Mouse (Mus musculus) neural tube, embryonic 11.5 days (tissue): Measurements from ENCODE around the gene Cdipt. TPM values are rescaled to one million over a fixed set of nuclear protein-coding genes. Genes with fewer than 3 reads are reported as not detected.

Source experiments
- ATAC-seq: fragments of 200-750 bp; cut with Nextera tagmentation; 2 replicates; pipeline ENCODE4 v1.8.0; 2017; ENCODE audit warnings: moderate number of reproducible peaks, mild to moderate bottlenecking, moderate TSS enrichment, moderate library complexity; ENCODE audit not compliant: insufficient read depth, low FRiP score, low TSS enrichment
- DNase-seq: peaks from one replicate; pipeline ENCODE4 v3.0.0-alpha.2; 2015; ENCODE audit warnings: low spot score
- H3K27ac ChIP-seq: fragments of 300-500 bp; sonication (generic); 2 replicates; pipeline ENCODE4 v1.5.1; 2014; ENCODE audit warnings: low read depth, mild to moderate bottlenecking, low read length
- H3K27me3 ChIP-seq: fragments of 300-500 bp; sonication (generic); 2 replicates; pipeline ENCODE4 v1.6.1; 2014; ENCODE audit warnings: mild to moderate bottlenecking, low read length, mixed read lengths; ENCODE audit not compliant: control insufficient read depth, insufficient read depth
- H3K36me3 ChIP-seq: fragments of 300-500 bp; sonication (generic); 2 replicates; pipeline ENCODE4 v1.6.1; 2014; ENCODE audit warnings: mild to moderate bottlenecking, low read length, moderate library complexity, mixed read lengths; ENCODE audit not compliant: control insufficient read depth, insufficient read depth
- H3K4me1 ChIP-seq: fragments of 300-500 bp; sonication (generic); 2 replicates; pipeline ENCODE4 v1.6.1; 2014; ENCODE audit warnings: low read length, mixed read lengths; ENCODE audit not compliant: control insufficient read depth, insufficient read depth
- H3K4me2 ChIP-seq: fragments of 300-500 bp; sonication (generic); 2 replicates; pipeline ENCODE4 v1.6.1; 2014; ENCODE audit warnings: low read depth, mild to moderate bottlenecking, moderate library complexity
- H3K4me3 ChIP-seq: fragments of 300-500 bp; sonication (generic); 2 replicates; pipeline ENCODE4 v1.5.1; 2014; ENCODE audit warnings: low read depth, low read length
- H3K9ac ChIP-seq: fragments of 300-500 bp; sonication (generic); 2 replicates; pipeline ENCODE4 v1.6.1; 2014; ENCODE audit warnings: mild to moderate bottlenecking, low read length
- H3K9me3 ChIP-seq: fragments of 300-500 bp; sonication (generic); 2 replicates; pipeline ENCODE4 v1.6.1; 2016; ENCODE audit warnings: low read length; ENCODE audit not compliant: control insufficient read depth
- WGBS: fragments of 180-500 bp; shearing (Covaris S2); extraction: QIAGEN DNeasy Blood & Tissue Kit; methylation state at CpG from one replicate; pipeline ENCODE4 v1.1.7; 2014; 5-methylcytosine and 5-hydroxymethylcytosine counted together
- polyA plus RNA-seq: library from polyadenylated mRNA; unstranded; fragments of >200 nt; fragmentation: Nextera tagmentation; extraction: Ambion mirVana; gene quantifications from 2 replicates; pipeline ENCODE4 v1.2.1, GENCODE M21; 2014

Cdipt gene
- polyA plus RNA-seq, 1 experiment from 2014 or later = 80.3 TPM

DNA sequence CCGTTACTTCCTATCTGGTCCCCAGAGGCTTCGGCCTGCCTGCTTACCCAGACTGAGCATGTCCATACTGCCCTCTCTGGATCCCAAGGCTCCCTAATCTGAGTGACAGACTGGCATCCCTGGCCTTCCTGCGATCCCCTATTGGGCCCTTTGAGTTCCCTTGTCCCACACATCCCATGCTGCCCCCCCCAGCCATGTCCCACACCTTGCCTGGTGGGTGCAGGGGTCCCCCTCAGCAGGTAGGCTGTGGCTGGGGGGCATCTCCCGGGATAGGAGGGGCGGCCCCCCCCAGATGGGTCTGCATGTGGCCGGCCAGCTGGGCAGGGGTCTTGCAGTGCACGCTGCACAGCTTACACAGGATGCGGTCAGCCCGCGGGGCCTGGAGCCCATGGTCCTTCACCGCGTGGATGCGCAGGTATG, 47.6 kb downstream of the Cdipt start:
- Histone ChIP-seq H3K4me1 (peaks cover 44% of the 10 kb centered on the region), H3K36me3 (peaks cover 12% of the 10 kb centered on the region)
- no peak for ATAC-seq

DNA sequence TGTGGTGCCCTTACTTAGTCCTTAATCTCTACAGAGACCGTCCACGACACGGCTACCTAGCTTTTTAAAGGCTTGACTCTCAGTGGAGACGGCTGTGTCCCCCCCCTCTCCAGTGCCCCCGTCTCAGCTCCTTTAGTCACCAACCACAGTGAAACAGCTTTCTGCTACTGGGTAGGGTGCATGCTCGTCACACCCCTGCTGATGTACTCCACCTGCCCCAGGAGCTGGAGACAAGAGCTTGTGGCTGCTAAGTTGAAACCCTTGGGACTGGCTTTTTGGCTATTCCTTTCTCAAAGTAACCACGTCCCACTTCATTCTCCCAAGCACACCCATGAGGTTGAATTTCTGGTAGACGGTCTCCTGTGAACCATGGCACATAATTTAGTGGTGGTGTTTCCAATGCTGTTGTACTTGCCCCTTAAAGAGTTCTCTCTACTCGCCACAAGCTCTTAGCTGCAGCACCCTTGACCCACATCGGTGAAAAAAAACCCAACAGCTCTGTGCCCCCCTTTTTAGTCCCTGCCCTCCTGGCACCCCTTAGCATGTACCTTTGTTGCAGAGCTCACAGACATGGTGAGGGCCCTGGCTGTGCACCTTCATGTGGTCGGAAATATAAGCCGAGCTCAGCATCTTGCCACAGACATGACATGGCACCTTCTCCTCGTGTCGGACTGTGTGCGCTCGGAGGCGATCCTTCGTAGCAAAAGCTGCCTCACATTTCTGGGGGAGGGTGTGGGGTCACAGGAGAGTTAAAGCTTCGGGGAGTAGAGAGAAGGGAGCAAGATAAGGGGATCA, 48.4 kb downstream of the Cdipt start:
- H3K36me3 ChIP-seq = peaks cover 12% of the 10 kb centered on the region
- peak overlapping the region; percentile 99 for H3K4me3 ChIP-seq
- H3K27me3 ChIP-seq = no peaks in the 10 kb centered on the region
- H3K9me3 ChIP-seq = no peaks in the 10 kb centered on the region
- H3K9ac ChIP-seq = peak overlapping the region; percentile 99
- peak overlapping the region; percentile 98 for H3K4me2 ChIP-seq
- H3K4me1 ChIP-seq = peaks cover 44% of the 10 kb centered on the region
- H3K27ac ChIP-seq = peak overlapping the region; percentile 99; the same call in 1 of the 2 replicates
- no peak for ATAC-seq
- 43% methylated on average over 19 of the region's 19 CpGs for WGBS
- no peak for DNase-seq

More for the DNA sequence above, 47.6 kb downstream of the Cdipt start:
- peak overlapping the region; percentile 98 for H3K4me2 ChIP-seq
- H3K9ac ChIP-seq = peak overlapping the region; percentile 99
- peak overlapping the region; percentile 99 for H3K4me3 ChIP-seq
- WGBS = 83% methylated on average over 13 of the region's 13 CpGs
- DNase-seq = no peak
- no peaks in the 10 kb centered on the region for H3K9me3 ChIP-seq
- 0 out of 2 replicates have a peak overlapping the region, but pooled peaks have one; percentile 14 for H3K27ac ChIP-seq
- H3K27me3 ChIP-seq = no peaks in the 10 kb centered on the region

DNA sequence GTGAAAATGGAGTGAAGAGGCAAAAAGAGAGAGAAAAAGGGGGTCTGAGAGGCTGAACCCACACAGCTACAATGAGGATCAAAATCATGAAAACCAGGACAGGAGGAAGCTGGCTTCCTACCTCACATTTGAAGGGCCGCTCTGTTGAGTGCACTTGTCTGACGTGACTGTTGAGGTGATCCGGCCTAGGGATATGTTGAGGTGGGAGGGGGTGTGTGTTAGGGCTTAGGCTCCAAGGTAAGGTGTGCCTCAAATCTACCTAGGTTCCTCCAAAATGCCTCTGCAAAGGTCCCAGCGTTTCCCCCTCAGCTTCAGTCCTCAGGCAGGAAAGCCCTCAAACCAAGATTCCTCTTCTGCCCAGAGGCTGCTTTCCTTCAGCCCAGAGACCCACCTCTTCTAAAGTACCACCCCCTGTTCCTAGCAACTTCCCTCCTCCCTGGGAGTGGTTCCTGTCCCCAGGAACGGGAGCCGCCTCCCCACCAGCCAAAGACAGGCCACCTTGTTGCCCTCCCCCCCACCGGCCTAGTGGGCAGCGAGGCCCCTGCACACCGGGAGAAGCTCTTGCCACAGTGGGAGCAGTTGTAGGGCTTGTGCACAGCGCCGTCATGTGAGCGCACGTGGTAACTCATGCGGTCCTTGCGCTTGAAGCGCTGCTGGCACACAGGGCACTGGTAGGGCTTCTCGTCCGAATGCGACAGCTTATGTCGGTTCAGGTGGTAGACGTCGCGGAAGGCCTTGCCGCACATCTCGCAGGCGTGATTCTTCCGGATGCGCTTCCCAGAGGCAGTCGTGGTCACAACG, 49.2 kb downstream of the Cdipt start:
- Histone ChIP-seq H3K9ac (peak overlapping the region; percentile 99), H3K4me1 (peaks cover 44% of the 10 kb centered on the region), H3K27me3 (no peaks in the 10 kb centered on the region), H3K4me3 (peak overlapping the region; percentile 99), H3K4me2 (peak overlapping the region; percentile 98), H3K36me3 (peaks cover 13% of the 10 kb centered on the region), H3K27ac (peak overlapping the region; percentile 99), H3K9me3 (no peaks in the 10 kb centered on the region)
- WGBS = 1% methylated on average over 30 of the region's 30 CpGs
- DNase-seq (peak; percentile 80), ATAC-seq (peak; percentile 28; the same call in 1 of the 2 replicates)

DNA sequence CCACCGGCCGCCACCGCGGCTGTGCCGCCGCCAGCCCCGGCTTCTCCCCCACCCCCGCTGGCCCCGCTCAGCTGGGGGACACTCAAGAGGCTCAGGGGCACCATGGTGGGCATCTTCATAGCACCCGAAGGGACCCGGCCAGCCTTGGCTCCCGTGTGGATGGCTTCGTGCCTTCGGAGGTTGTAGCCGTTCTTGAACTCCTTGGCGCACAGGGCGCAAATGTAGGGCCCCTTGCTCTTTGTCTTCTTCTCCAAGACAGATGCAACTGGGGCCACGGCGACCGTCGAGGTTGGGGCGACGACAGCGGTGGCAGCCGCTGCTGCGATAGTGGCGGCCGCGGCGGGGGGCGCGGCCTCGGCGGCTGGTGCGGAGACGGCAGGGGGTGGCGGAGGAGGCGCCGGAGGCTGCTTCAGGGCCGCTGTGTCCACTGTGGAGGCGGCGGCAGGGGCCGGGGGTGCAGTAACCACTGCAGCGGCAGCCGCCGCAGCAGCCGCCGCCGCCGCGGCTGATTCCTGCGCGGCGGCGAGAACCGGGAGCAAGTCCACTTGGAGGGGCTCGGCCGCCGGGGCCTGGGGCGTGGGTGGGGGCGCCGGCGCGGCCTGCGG, 49.9 kb downstream of the Cdipt start:
- WGBS = 0% methylated on average over 43 of the region's 65 CpGs
- H3K9me3 ChIP-seq = no peaks in the 10 kb centered on the region
- ATAC-seq (no peak), DNase-seq (no peak)
- H3K4me3 ChIP-seq = peak overlapping the region; percentile 99
- H3K4me2 ChIP-seq = peak overlapping the region; percentile 98
- peaks cover 41% of the 10 kb centered on the region for H3K4me1 ChIP-seq
- peak overlapping the region; percentile 99 for H3K27ac ChIP-seq
- no peaks in the 10 kb centered on the region for H3K27me3 ChIP-seq
- peaks cover 18% of the 10 kb centered on the region for H3K36me3 ChIP-seq
- peak overlapping the region; percentile 99 for H3K9ac ChIP-seq

DNA sequence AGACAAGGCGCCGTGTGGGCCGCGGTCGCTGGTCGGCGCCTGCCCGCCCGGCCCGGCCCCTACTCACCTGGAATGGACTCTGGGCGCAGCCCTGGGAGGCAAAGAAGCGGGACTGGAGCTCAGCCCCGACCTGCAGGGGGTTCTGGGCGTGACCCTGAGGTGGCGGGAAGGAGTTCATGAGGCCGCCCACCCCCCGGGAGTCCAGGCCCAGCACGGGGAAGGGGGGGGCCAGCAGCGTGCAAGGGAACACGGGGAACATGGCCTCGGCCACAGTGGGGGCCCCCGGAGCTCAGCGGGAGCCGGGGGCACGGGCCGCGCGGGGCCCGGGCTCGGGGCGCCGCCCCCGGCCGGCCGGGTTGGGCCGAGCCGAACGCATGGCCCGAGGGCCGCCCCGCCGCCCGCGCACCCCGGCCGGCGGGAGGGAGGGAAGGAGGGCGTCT, 50.5 kb downstream of the Cdipt start:
- ATAC-seq = peak; percentile 18; the same call in 1 of the 2 replicates
- peaks cover 40% of the 10 kb centered on the region for H3K4me1 ChIP-seq
- DNase-seq = peak; percentile 75
- H3K27ac ChIP-seq = peak overlapping the region; percentile 99
- H3K36me3 ChIP-seq = peaks cover 20% of the 10 kb centered on the region
- no peaks in the 10 kb centered on the region for H3K27me3 ChIP-seq
- H3K4me3 ChIP-seq = peak overlapping the region; percentile 99
- H3K4me2 ChIP-seq = peak overlapping the region; percentile 98
- WGBS = 0% methylated on average over 18 of the region's 48 CpGs
- H3K9me3 ChIP-seq = no peaks in the 10 kb centered on the region
- peak overlapping the region; percentile 99 for H3K9ac ChIP-seq

DNA sequence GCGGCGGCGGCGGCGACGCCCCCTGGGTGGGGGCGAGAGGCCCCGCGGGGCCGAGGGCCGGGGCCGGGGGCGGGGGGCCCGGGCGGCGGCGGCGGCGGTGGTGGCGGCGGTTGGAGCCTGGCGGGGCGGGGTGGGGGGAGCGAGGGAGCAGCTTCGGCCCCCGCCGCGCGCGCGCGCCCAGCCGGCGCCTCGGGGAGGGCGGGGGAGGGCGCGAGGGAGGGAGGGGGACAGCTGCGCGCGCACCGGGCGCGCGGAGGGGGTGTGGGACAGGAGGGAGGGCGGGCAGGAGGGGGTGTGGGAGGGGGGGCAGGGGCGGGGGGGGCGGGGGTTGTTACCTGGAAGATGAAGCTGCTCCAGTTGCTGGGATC, 50.9 kb downstream of the Cdipt start:
- Histone ChIP-seq H3K9ac (peak overlapping the region; percentile 99), H3K36me3 (peaks cover 20% of the 10 kb centered on the region), H3K4me1 (peaks cover 38% of the 10 kb centered on the region), H3K4me3 (peak overlapping the region; percentile 99), H3K9me3 (no peaks in the 10 kb centered on the region), H3K27me3 (no peaks in the 10 kb centered on the region), H3K4me2 (peak overlapping the region; percentile 98), H3K27ac (peak overlapping the region; percentile 99)
- DNase-seq = no peak
- no peak for ATAC-seq
- no CpG with 5 or more reads among the region's 48 CpGs for WGBS

DNA sequence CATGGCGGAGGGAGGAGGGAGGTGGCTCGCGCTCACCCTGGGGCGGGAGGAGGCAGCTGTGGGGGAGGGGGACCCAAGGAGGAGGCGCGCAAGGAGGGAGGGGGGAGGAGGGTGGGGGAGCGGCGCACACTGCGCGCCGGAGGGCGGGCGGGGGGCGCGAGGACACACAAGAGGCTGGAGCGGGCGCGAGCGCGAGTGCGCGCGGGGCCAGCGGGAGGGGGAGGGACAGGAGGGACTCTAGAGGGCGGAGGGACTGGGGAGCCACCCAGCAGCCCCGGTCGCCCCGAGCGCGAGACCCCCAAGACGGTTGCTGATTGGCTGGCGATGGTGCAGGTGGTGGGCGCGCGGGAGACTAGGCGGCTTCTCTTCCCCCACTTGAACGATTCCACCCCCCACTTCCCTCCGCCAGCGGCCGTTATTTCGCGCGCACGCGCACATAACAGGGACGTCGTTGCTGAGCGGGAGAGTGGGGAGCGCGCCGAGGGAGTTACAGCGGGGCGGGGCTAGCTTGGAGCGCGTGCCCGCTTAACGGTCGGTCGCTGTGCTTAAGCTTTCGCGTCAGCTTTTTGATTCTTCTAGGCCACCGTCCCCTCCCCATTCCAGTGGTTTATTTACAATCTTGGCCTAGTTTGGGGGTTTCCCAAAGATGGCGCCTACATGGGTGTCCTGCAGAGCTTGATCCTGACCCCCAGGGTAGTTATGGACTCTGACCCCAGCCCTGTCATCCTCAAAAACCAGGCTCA, 51.4 kb downstream of the Cdipt start, which contains the start of gene Maz:
TSS of gene Maz (minus strand) at position 54 of the 743 bp plus-strand sequence.
- peak within 1 kb of the TSS; percentile 99 for H3K9ac ChIP-seq
- peaks cover 23% of the 10 kb centered on the region for H3K36me3 ChIP-seq
- peak; percentile 100 for DNase-seq
- peak; percentile 88 for ATAC-seq
- H3K27me3 ChIP-seq = no peaks in the 10 kb centered on the region
- peaks cover 34% of the 10 kb centered on the region for H3K4me1 ChIP-seq
- H3K4me3 ChIP-seq = peak within 1 kb of the TSS; percentile 99
- peak within 1 kb of the TSS; percentile 99 for H3K27ac ChIP-seq
- H3K4me2 ChIP-seq = peak within 1 kb of the TSS; percentile 98
- H3K9me3 ChIP-seq = no peaks in the 10 kb centered on the region
- 2% methylated on average over 34 of the region's 63 CpGs for WGBS

DNA sequence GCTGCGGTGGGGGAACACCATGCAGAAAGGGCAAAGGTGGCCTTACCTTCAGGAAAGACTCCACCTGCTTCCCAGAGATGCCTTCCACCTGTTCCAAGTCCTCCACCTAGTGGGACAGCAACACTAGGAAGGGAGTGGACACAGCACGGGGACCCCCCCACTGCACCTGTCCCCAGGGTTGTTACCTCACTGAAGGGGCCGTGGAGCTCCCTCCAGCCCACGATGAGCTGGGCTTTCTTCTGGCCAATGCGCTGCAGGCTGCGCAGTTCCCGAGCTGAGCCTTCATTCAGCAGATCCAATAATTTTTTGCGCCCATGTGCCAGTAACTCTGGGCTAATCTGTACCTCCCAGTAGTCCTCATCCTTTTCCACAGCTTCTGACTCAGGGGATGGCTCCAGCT, 52.2 kb downstream of the Cdipt start:
- H3K4me2 ChIP-seq = peak overlapping the region; percentile 42
- DNase-seq (no peak), ATAC-seq (peak; percentile 5; the same call in 1 of the 2 replicates)
- WGBS = 78% methylated on average over 8 of the region's 8 CpGs
- H3K27me3 ChIP-seq = no peaks in the 10 kb centered on the region
- H3K9me3 ChIP-seq = no peaks in the 10 kb centered on the region
- H3K36me3 ChIP-seq = peaks cover 23% of the 10 kb centered on the region
- peak overlapping the region; percentile 99 for H3K4me3 ChIP-seq
- H3K27ac ChIP-seq = peak overlapping the region; percentile 63
- H3K9ac ChIP-seq = peak overlapping the region; percentile 26
- H3K4me1 ChIP-seq = peaks cover 29% of the 10 kb centered on the region
